Mouse (Mus musculus) A20 (cell line): ENCODE measurements around the gene Il17rc.

Source experiments
- DNase-seq: peaks from one replicate; pipeline ENCODE4 v3.0.0-alpha.2; 2011; ENCODE audit warnings: low read depth, low spot score

Gene Il17rc

DNA sequence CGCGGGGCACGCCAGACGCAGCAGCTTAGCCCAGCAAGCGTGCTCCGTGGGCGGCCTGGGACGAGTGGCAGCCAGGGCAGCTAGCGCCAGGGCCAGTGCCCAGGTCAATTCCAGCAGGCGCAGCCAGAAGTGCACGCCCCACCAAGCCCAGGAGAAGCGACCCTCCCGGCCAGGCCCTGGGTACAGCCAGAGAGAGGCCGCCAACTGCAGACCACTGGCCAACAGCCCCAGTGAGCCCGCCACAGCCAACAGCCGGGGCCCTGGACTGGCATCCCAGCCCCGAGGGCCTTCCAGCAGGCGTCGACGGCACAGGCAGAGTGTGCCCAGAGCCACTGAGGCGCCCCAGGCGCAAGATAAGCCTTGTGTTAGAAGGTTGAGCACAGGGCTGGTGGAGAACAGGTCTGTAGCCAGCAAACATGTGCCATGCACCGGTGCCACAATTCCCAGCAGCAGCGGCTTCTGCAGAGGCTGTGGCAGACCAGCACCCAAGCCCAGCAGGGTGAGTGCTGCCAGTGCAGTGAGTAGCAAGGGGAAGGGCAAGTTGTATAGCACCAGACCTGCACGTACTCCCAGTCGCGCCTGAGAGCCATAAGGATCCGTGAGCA is 23.9 kb downstream of the Il17rc start:
- DNase-seq = no peak

DNA sequence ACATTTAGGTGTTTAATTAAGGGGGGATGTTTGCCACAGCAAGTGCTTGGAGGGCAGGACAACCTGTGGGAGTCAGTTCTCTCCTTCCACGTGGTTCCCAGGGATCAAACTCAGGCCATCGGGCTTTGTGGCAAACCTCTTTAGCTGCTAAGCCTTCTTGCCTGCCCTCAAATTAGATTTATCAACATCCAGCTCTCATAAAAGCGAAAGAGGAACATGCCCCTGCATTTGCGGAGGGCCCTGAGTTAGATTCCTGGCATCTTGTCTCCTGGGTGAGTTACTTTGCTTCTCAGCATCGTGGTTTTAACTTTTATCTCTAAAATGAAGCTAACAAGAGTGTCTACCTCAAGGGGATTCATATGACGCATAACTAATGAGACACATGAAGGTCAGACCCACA is 28.1 kb downstream of the Il17rc start:
- peak; percentile 75 for DNase-seq

DNA sequence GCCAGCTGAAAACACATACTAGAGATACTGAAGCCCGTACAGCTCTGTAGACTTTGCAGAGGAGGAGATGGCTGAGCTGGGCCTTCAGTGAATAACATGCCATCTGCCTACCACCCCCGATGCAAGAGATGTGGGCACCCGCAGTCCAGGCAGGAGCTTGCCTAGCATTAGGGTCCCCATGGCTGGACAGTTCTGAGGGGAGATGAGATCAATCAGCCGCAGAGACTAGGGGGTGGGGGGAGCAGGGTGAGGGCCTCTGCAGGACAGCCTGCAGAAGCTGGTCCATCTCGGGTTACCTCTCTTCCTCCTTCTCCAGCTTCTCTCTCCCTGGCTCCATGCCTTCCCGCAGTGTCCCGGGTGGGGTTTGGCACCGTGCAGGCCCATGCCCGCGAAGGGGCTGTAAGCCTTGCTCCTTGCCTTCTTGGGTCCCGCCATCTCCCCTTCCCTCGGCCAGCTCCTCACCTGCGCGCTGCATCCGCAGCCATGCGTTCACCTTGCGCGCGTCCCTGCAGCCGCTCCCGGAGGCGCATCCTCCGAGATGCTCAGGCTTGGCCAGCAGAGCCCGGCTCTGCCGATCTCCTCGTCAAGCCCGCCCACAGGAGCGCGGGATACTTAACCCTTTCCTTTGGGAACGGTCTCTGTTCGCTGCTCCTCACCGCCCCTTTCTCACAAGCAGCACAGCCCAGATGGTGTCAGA is 30.3 kb downstream of the Il17rc start, which contains the start of gene Prrt3:
Gene Prrt3, minus strand, starts transcription at position 544 of the 697 bp plus-strand sequence.
- DNase-seq = no peak

DNA sequence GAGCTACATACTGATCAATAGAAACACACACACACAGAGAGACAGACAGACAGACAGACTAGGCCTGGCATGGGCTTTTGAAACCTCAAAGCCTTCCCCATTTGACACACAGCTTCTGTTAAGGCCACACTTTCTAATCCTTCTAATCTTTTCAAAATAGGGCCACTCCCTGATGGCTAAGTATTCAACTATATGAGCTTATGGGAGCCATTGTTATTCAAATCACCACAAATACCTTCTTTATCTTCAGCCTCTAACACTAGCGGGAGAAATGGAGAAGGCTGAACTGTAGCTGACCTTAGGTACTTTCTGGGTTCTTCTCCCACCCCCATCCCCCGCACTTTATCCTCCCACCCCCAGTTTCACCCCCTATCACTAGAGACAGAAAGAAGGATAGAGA is 31.6 kb downstream of the Il17rc start:
- no peak for DNase-seq

DNA sequence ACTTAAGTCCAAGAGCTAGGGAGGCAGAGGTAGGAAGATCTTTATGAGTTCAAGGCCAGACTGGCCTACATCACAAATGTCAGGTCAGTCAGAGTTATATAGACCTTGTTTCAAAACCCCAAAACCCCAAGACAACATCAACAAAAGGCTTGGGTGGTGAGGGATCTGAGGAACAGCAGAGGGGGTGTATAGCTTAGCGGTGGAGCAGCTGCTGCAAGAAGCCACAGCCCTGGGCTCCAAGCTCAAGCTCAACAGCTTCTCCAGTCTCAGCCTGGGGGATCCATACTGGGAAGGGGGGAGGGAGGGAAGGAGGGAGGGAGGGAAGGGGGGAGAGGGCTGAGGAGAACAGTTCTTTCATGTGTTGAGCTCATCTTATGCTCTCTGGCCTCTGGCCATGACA is 34.5 kb downstream of the Il17rc start:
- no peak for DNase-seq

DNA sequence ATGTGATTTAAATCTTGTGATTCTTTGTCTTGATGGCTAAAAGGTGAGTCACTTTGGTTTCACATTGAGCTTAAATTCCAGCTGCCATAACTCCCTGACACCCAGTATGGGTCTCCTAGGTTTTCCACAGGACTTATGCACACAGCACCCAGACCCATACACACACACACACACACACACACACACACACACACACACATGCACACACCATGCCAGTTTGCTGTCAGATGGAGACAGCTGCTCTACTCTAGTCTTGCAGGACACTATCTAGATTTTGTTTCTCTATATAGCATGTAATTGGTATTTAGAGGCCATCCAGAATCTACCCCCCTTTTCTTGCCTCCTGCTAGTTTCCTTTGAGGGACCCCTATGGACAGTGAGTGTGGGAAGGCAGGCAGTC is 35.9 kb downstream of the Il17rc start:
- no peak for DNase-seq

DNA sequence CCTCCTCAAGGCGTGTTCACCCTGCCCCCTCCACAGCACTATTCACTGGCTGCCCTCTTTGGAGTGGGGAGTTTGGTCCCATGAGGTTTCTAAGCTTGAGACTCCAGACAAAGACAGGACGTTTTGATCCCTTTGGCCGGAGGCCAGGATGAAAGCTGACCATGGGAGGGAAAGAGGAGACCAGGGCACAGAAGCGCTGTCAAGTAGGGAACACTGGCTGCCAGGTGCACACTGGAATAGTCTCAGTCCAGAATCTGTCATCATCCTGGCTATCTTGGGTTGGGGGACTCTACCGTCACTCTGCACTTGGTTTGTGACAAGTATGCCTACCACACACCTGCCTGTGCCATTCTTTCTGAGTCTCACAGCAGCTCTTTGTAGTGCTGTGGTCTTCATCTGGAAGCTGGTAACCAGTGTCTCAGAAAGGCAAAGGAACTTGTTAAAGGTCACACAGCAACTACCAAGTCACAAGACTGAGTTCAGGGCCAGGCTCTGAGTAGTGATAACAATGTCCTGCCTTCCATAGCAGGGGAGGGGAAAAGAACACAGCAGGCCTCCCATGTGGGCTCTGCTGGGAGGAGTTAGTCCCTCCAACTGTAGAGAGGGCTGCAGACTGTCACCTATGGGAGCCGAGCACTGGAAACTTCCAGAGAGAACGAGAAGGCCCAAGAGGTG is 37.2 kb downstream of the Il17rc start:
- DNase-seq = no peak

DNA sequence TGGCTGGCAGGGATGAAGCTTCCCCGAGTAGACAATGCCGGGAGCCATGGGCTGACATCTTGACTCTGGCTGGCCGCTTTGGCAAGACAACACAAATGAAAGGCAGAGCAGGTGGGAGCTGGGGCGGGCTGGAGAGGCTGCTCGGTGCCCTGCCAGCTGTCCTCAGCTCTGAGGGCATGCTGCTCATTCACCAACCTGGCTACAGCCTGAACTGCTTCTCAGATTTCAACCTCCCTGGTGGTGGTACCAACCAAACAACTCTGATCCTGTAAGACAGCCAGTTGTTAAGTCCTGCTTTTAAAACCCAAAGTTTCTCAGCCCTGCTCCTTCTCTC is 37.7 kb downstream of the Il17rc start:
- DNase-seq = no peak

DNA sequence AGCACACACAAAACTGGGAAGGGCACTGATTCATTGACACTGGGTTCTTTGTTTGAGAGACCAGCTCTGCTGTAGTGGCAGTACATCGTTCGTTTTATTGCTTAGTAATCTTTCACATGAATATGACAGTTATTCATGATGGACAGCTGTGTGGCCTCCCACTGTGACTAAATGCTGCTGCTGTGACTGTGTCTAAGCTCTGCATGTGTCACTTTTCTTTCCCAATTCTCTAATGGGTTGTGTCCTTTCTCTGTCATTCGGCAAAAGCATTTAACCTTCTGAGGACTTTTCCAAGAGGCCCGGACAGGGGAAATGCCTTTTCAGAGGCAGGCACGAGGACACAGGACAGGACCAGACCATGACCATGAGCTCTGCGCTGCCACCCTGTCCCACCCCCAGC is 42.7 kb downstream of the Il17rc start:
- DNase-seq = no peak

DNA sequence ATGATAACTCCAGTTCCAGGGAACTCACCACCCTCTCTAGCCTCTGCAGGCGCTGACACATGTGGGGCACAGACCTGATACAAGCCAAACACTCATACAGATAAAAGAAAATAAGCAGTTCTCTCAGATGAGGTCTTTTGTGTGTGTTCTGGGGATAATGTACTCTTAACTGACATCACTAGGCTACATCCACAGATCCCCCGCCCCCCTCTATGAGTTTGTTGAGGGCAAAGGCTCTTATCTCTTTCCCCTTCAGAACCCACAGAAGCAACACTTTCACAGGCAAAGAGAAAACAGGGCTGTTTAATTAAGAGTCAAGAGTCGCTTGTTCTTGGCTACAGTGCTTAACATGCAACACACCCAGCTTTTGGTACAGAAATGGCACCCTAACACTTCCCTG is 43.4 kb downstream of the Il17rc start:
- DNase-seq = no peak

DNA sequence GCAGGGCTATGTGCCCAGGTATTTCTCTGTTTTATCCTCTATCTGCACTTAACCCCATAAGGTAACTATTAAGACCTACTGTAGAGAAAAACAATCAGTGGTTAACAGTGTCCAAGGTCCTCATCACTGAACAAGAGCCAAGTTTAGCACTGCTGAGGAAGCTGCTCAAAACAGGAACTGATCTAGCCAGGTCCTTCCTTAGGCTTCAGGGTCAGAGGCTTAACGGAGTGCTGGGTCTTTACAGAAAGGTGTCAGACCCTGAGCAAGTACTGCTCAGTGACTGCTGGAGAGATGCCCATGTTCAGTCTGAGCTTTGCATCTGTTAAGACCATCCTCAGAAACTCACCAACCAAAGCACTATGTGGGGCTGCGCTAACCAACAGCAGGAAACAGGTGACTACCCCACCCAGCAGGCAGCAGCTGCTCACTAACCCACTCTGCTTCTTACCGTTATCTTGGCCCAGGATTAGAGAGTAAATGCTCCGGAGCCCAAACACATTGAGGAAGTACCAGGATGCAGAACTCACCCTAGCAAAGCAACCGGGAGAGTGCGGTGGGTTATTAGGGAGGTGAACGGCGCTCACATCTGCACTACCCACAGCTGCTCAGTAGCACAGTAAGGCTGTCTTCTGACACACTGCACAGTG is 46.3 kb downstream of the Il17rc start:
- no peak for DNase-seq

DNA sequence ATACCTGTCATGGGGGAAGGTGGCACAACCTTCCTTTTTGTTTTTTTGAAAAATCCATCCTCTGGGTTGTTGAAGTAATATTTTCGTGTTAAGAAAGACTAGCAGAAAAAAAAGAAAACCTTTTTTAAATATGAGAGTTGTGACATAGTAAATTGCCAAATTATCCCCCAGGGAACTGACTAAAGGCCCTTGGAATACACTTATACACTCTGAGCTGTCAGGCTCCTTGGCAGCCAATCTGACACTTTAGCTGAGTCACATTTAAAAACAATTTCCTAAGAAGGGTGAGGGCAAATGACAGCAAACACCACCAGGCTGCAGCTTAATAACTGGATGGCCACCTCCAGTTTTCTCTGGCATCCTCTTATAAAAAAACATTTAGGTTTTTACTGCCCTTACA is 51.1 kb downstream of the Il17rc start:
- DNase-seq = no peak

DNA sequence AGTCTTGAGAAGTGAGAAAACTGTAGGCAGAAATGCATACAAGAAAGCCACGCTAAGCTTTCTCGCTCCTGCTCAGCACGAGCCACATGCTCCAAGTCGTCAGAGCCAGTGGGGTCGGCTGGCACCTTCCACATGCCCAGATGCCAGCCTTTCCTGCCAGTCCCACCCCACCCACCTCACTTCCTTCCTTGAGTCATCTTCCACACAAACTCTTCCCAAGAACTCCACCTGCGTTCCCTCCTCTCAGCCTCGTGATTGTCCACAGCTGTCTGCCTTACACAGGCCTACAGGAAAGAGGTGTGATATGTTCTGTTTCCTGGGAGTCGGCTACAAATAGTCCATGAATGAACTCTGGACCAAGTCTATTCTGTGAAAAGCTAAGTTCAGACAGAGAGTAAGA is 52.2 kb downstream of the Il17rc start:
- DNase-seq = no peak

DNA sequence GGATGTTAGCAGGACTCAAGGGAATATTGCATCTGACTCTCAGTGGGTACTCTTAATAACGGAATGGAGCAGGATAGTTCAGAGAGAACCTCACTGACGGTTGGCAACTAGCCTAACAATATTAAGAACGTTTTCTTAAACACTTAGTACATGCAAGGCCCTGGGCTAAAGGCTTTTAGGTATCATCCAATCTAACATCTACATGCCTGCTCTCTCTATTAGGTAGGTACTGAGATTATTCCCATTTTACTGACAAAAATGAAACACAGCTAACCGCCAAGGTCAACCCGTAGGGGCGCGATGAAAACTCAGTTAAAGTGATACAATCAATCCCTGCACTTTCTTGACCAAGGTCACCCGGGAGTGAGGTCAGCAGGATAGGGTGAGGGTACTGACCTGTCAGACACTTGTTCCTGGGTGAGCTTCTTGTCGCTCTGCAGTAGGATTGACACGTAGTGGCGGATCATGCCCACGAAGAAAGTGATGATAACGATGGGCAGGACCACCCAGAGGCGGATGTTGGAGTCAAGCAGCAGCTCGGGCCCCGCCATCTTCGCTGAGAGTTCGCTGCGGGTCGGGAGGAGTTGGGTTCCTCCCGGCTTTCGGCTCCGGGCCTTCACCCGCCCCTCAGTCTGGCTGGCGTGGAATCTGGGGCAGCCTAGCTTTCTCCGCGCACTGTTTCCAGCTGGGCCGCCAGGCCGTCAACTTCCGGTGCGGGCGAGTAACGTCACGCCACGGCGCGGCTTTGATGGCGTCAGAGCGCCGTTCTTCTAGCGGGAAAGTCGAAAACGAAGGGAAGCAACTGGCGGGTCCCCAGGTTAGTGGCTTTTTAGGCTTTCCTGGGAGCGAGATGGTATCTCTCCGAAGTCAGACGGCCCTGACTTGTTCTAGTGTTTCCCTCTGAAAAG is 60.0 kb downstream of the Il17rc start, which contains the start of the genes Emc3 and Fancd2:
Gene Emc3, minus strand, starts transcription at position 721 of the 908 bp plus-strand sequence.
Gene Fancd2, plus strand, starts transcription at position 751 of the 908 bp plus-strand sequence.
- peak; percentile 91 for DNase-seq

DNA sequence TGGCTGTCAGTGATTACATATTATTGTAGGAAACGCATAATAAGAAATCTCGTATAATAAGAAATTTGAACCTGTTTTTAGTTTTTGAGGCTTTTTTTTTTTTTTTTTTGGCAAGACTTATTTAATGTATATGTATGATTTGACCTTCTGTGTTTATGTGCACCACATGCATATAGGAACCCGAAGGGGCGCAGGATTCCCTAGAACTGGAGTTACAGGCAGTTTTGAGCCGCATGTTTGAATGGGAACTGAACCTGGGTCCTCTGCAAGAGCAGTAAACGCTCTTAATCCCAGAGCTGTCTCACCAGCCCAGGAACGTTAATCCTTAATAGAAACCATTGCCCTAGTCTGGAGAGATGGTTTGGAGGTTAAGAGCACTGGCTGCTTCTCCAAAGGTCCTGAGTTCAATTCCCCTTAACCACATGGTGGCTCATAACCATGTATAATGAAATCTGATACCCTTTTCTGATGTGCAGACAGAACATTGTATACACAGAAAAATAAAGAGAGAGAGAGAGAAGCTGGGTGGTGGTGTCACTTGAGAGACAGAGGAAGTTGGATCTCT is 60.7 kb downstream of the Il17rc start:
- DNase-seq = peak; percentile 30
